Mouse (Mus musculus) MEL (cell line): ENCODE data around the gene Hectd1. TPM values are rescaled to one million over a fixed set of nuclear protein-coding genes. Genes with fewer than 3 reads are reported as not detected.

Experiments used
- DNase-seq: peaks from one replicate; pipeline ENCODE4 v3.0.0; 2011; ENCODE audit warnings: low read depth, low spot score
- H3K27ac ChIP-seq: 2 replicates; pipeline ENCODE4 v1.5.1; 2012; ENCODE audit warnings: low read depth, mild to moderate bottlenecking, control low read depth, low read length, moderate library complexity; ENCODE audit not compliant: control insufficient read depth
- H3K27me3 ChIP-seq, 2 experiments: fragments of 150-350 bp in 1 of 2; sonication (generic) in 1 of 2; 2 replicates each; pipeline ENCODE4 v1.6.1; 2012; ENCODE audit warnings: low read length in 2 of 2, mild to moderate bottlenecking in 2 of 2, improper control_type of control experiment in 1 of 2, moderate library complexity in 1 of 2; ENCODE audit not compliant: insufficient read depth in 2 of 2, control insufficient read depth in 1 of 2
- H3K36me3 ChIP-seq, 2 experiments: 2 replicates each; pipeline ENCODE4 v1.6.1; 2012 to 2014; ENCODE audit warnings: low read length in 2 of 2, improper control_type of control experiment in 1 of 2, inconsistent platforms in 1 of 2, mild to moderate bottlenecking in 1 of 2; ENCODE audit not compliant: insufficient read depth in 2 of 2, control insufficient read depth in 1 of 2
- H3K4me1 ChIP-seq, 2 experiments: fragments of 150-350 bp in 1 of 2; sonication (generic) in 1 of 2; 2 replicates each; pipeline ENCODE4 v1.6.1; 2012; ENCODE audit warnings: low read length in 2 of 2, improper control_type of control experiment in 1 of 2, mild to moderate bottlenecking in 1 of 2; ENCODE audit not compliant: insufficient read depth in 2 of 2, control insufficient read depth in 1 of 2
- H3K4me3 ChIP-seq, 2 experiments: fragments of 150-350 bp in 1 of 2; sonication (generic) in 1 of 2; 2 replicates each; pipeline ENCODE4 v1.5.1; 2012; ENCODE audit warnings: low read depth in 2 of 2, low read length in 2 of 2, mild to moderate bottlenecking in 2 of 2, moderate library complexity in 2 of 2, control low read depth in 1 of 2, improper control_type of control experiment in 1 of 2; ENCODE audit not compliant: control insufficient read depth in 1 of 2, insufficient read depth in 1 of 2
- H3K79me2 ChIP-seq: 2 replicates; pipeline ENCODE4 v1.6.1; 2012; ENCODE audit warnings: mild to moderate bottlenecking, low read length, moderate library complexity; ENCODE audit not compliant: control insufficient read depth, poor library complexity, insufficient read depth
- H3K9ac ChIP-seq: 2 replicates; pipeline ENCODE4 v1.6.1; 2012; ENCODE audit warnings: low read depth, mild to moderate bottlenecking, control low read depth, low read length, moderate library complexity; ENCODE audit not compliant: control insufficient read depth, poor library complexity, severe bottlenecking
- H3K9me3 ChIP-seq: fragments of 150-350 bp; sonication (generic); replicated peaks from 2 replicates; pipeline ENCODE4 v1.6.1; 2012; ENCODE audit warnings: mild to moderate bottlenecking, low read length, improper control_type of control experiment, moderate library complexity; ENCODE audit not compliant: insufficient read depth
- CTCF ChIP-seq, 3 experiments: IDR thresholded peaks in 2 of 3; conservative IDR thresholded peaks in 1 of 3; 2 replicates each; pipeline ENCODE4 v1.5.1; 2011 to 2012; ENCODE audit warnings: low read length in 3 of 3, low read depth in 2 of 3, mild to moderate bottlenecking in 2 of 3, improper control_type of control experiment in 1 of 3, inconsistent platforms in 1 of 3, mixed read lengths in 1 of 3, moderate library complexity in 1 of 3; ENCODE audit not compliant: control insufficient read depth in 1 of 3, insufficient read depth in 1 of 3, poor library complexity in 1 of 3, severe bottlenecking in 1 of 3
- HCFC1 ChIP-seq: IDR thresholded peaks from 2 replicates; pipeline ENCODE4 v1.6.1; 2012; ENCODE audit warnings: low read depth, mild to moderate bottlenecking, inconsistent platforms, low read length, improper control_type of control experiment, moderate library complexity
- JUND ChIP-seq: IDR thresholded peaks from 2 replicates; pipeline ENCODE4 v1.6.1; 2011; ENCODE audit warnings: low read depth, mild to moderate bottlenecking, improper control_type of control experiment, low read length
- KAT2A ChIP-seq: conservative IDR thresholded peaks from 2 replicates; pipeline ENCODE4 v1.6.1; 2012; ENCODE audit warnings: low read depth, low read length, improper control_type of control experiment, inconsistent platforms
- MAFK ChIP-seq: IDR thresholded peaks from 2 replicates; pipeline ENCODE4 v1.6.1; 2011; ENCODE audit warnings: low read depth, mild to moderate bottlenecking, low read length, improper control_type of control experiment, borderline replicate concordance
- MYB ChIP-seq: IDR thresholded peaks from 2 replicates; pipeline ENCODE4 v1.6.1; 2011; ENCODE audit warnings: mild to moderate bottlenecking, low read depth, low read length, improper control_type of control experiment
- MYC ChIP-seq: IDR thresholded peaks from 2 replicates; pipeline ENCODE4 v1.6.1; 2011; ENCODE audit warnings: low read depth, mild to moderate bottlenecking, low read length, improper control_type of control experiment, moderate library complexity
- POLR2A ChIP-seq, 2 experiments: IDR thresholded peaks; 2 replicates each; pipeline ENCODE4 v1.6.1; 2011 to 2012; ENCODE audit warnings: low read length in 2 of 2, mild to moderate bottlenecking in 2 of 2, control low read depth in 1 of 2, improper control_type of control experiment in 1 of 2, low read depth in 1 of 2, moderate library complexity in 1 of 2; ENCODE audit not compliant: control insufficient read depth in 1 of 2, insufficient read depth in 1 of 2, poor library complexity in 1 of 2
- POLR2AphosphoS2 ChIP-seq: IDR thresholded peaks from 2 replicates; pipeline ENCODE4 v1.6.1; 2011; ENCODE audit warnings: low read length, improper control_type of control experiment
- RAD21 ChIP-seq: IDR thresholded peaks from 2 replicates; pipeline ENCODE4 v1.6.1; 2011; ENCODE audit warnings: mild to moderate bottlenecking, low read depth, low read length, improper control_type of control experiment
- SMC3 ChIP-seq: IDR thresholded peaks from 2 replicates; pipeline ENCODE4 v1.6.1; 2011; ENCODE audit warnings: low read depth, low read length, improper control_type of control experiment
- polyA plus RNA-seq, 2 experiments: library from polyadenylated mRNA; stranded (reverse) in 1 of 2; unstranded in 1 of 2; fragments of >175 nt in 1 of 2; fragments of >200 nt in 1 of 2; gene quantifications; 2 replicates each; pipeline versions ENCODE4 v1.2.1 to v1.2.4; 2012; ENCODE audit warnings: low replicate concordance in 2 of 2, low read depth in 1 of 2; ENCODE audit not compliant: insufficient read length in 2 of 2, insufficient read depth in 1 of 2, missing spikeins in 1 of 2
- total RNA-seq: library from RNA; depleted of rRNA; stranded (reverse); fragments of 300-350 nt; gene quantifications from 2 replicates; pipeline ENCODE4 v1.2.3, GENCODE M21; 2012

The Hectd1 gene
- total and polyA plus RNA-seq, 3 experiments, result 55.2 to 248 (median 72.0) TPM

DNA sequence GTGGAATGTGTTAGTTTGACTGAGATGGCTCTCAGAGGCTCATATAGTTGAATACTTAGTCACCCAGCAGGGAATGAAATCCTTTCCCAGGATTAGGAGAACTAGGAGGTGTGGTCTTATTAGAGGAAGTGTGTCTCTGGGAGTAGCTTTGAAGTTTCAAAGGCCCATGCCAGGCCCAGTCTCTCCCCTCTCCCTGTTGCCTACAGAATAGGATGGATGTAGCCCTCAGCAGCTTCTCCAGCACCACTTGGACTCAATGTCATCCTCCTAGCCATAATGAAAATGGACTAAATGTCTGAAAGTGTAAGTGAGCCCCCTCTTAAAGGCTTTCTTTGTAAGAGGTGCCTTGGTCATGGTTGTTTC, 72.8 kb downstream of the Hectd1 start:
- Histone ChIP-seq H3K79me2 (no peaks in the 10 kb centered on the region), H3K4me1 (no peaks in the 10 kb centered on the region), H3K27ac (no peak overlapping the region), H3K27me3 (no peaks in the 10 kb centered on the region), H3K36me3 (peaks cover 0 to 53% of the 10 kb centered on the region in 2 experiments; a peak in 2 of 4 replicates), H3K4me3 (no peak overlapping the region), H3K9me3 (no peaks in the 10 kb centered on the region), H3K9ac (no peak overlapping the region)
- no peak for DNase-seq
- TF ChIP-seq POLR2A (IDR thresholded peaks at IDR 0.05; ENCODE audit: control insufficient read depth in 1 of 2, insufficient read depth in 1 of 2, low read depth in 1 of 2, low read length in 2 of 2, poor library complexity in 1 of 2) (peak in 1 of 2 experiments; percentile 0; a peak in 1 of 4 replicates), KAT2A (no peak), SMC3 (no peak)

- Histone ChIP-seq H3K79me2 (no peaks in the 10 kb centered on the region), H3K27ac (no peak overlapping the region), H3K4me1 (no peaks in the 10 kb centered on the region), H3K27me3 (no peaks in the 10 kb centered on the region), H3K4me3 (no peak overlapping the region), H3K9me3 (no peaks in the 10 kb centered on the region), H3K9ac (no peak overlapping the region), H3K36me3 (peaks cover 0 to 50% of the 10 kb centered on the region in 2 experiments; a peak in 2 of 4 replicates)
- no peak for DNase-seq
- TF ChIP-seq POLR2A (IDR thresholded peaks at IDR 0.05; ENCODE audit: control insufficient read depth in 1 of 2, insufficient read depth in 1 of 2, low read depth in 1 of 2, low read length in 2 of 2, poor library complexity in 1 of 2), result peak in 1 of 2 experiments; percentile 20; a peak in 1 of 4 replicates
- TF ChIP-seq HCFC1, result no peak
Measured at GRCm38 (mm10) chr12:51755938-51756598, 73.3 kb downstream of the Hectd1 start.

GRCm38 (mm10) chr12:51747348-51747747, 82.0 kb downstream of the Hectd1 start:
- TF ChIP-seq SMC3 (peak; percentile 34), RAD21 (peak; percentile 31), CTCF (IDR thresholded peaks at IDR 0.05 in 2 of 3, conservative IDR thresholded peaks at IDR 0.05 in 1 of 3; ENCODE audit: control insufficient read depth in 1 of 3, insufficient read depth in 1 of 3, low read depth in 2 of 3, low read length in 3 of 3, poor library complexity in 1 of 3, severe bottlenecking in 1 of 3) (peak in 1 of 3 experiments; percentile 36; a peak in 2 of 6 replicates), MYC (0 out of 2 replicates have a peak, but pooled peaks have one; percentile 51), JUND (no peak), MYB (no peak), MAFK (no peak), POLR2AphosphoS2 (no peak)
- Histone ChIP-seq H3K4me3 (no peak overlapping the region), H3K9me3 (no peaks in the 10 kb centered on the region)

More at GRCm38 (mm10) chr12:51747348-51747747, 82.0 kb downstream of the Hectd1 start:
- Histone ChIP-seq H3K27me3 (no peaks in the 10 kb centered on the region), H3K4me1 (no peaks in the 10 kb centered on the region), H3K36me3 (peaks cover 0 to 44% of the 10 kb centered on the region in 2 experiments; a peak in 2 of 4 replicates), H3K79me2 (no peaks in the 10 kb centered on the region), H3K9ac (no peak overlapping the region), H3K27ac (no peak overlapping the region)
- DNase-seq, result peak; percentile 28
